Mouse (Mus musculus) liver, adult 2 months (tissue): ENCODE measurements around the gene Ncln. TPM values are rescaled to one million over a fixed set of nuclear protein-coding genes. Genes with fewer than 3 reads are reported as not detected.

ENCODE experiments used
- DNase-seq: peaks from one replicate; pipeline ENCODE4 v3.0.0-alpha.2; 2011; ENCODE audit warnings: low read depth, low spot score; ENCODE audit errors: extremely low read depth
- H3K27ac ChIP-seq: fragments of 200-500 bp; replicated peaks from 2 replicates; pipeline ENCODE4 v1.5.1; 2012; ENCODE audit warnings: low read depth, mild to moderate bottlenecking, control low read depth, inconsistent platforms, low read length; ENCODE audit not compliant: insufficient read depth
- H3K27me3 ChIP-seq: fragments of 200-500 bp; 2 replicates; pipeline ENCODE4 v1.6.1; 2012; ENCODE audit warnings: mild to moderate bottlenecking, moderate library complexity, low read length, inconsistent platforms; ENCODE audit not compliant: control insufficient read depth, insufficient read depth
- H3K36me3 ChIP-seq: fragments of 200-500 bp; 2 replicates; pipeline ENCODE4 v1.6.1; 2012; ENCODE audit warnings: low read length, inconsistent platforms; ENCODE audit not compliant: control insufficient read depth, insufficient read depth
- H3K4me1 ChIP-seq: fragments of 200-500 bp; 2 replicates; pipeline ENCODE4 v1.6.1; 2011; ENCODE audit warnings: low read length; ENCODE audit not compliant: control insufficient read depth, insufficient read depth
- H3K4me3 ChIP-seq: fragments of 200-500 bp; 2 replicates; pipeline ENCODE4 v1.5.1; 2011; ENCODE audit warnings: low read depth, mild to moderate bottlenecking, control low read depth, low read length, moderate library complexity; ENCODE audit not compliant: insufficient read depth
- H3K79me2 ChIP-seq: fragments of 200-500 bp; 2 replicates; pipeline ENCODE4 v1.6.1; 2012; ENCODE audit warnings: inconsistent platforms, mild to moderate bottlenecking, low read length, moderate library complexity; ENCODE audit not compliant: control insufficient read depth, insufficient read depth
- H3K9ac ChIP-seq: fragments of 200-500 bp; 2 replicates; pipeline ENCODE4 v1.6.1; 2012; ENCODE audit warnings: low read depth, mild to moderate bottlenecking, control low read depth, inconsistent platforms, low read length
- CTCF ChIP-seq: fragments of 200-500 bp; IDR thresholded peaks from 2 replicates; pipeline ENCODE4 v1.5.1; 2011; ENCODE audit warnings: low read depth, low read length, control low read depth
- POLR2A ChIP-seq: fragments of 200-500 bp; IDR thresholded peaks from 2 replicates; pipeline ENCODE4 v1.6.1; 2011; ENCODE audit warnings: low read length, control low read depth; ENCODE audit not compliant: insufficient read depth; ENCODE audit errors: extremely low read depth
- WGBS: fragments of 180-500 bp; shearing (Covaris S2); methylation state at CpG from one replicate; pipeline ENCODE4 v1.1.7; 2018; 5-methylcytosine and 5-hydroxymethylcytosine counted together
- polyA plus RNA-seq: library from polyadenylated mRNA; depleted of rRNA; stranded (reverse); fragments of >200 nt; gene quantifications from 2 replicates; pipeline ENCODE4 v1.2.3, GENCODE M21; 2012
- total RNA-seq: library from RNA; depleted of rRNA; stranded (reverse); fragments of >200 nt; gene quantifications from 2 replicates; pipeline ENCODE4 v1.2.3, GENCODE M21; 2014

Gene Ncln
- total and polyA plus RNA-seq, 2 experiments = 31.6 to 159 TPM

GRCm38 (mm10) chr10:81465265-81465645 is 30.9 kb downstream of the Ncln start:
- H3K27ac ChIP-seq = no peak overlapping the region
- TF ChIP-seq POLR2A (no peak), CTCF (no peak)
- peaks cover 31% of the 10 kb centered on the region for H3K27me3 ChIP-seq
- H3K36me3 ChIP-seq = no peaks in the 10 kb centered on the region
- H3K4me3 ChIP-seq = no peak overlapping the region
- no peaks in the 10 kb centered on the region for H3K79me2 ChIP-seq
- WGBS = 15% methylated on average over 5 of the region's 5 CpGs
- H3K4me1 ChIP-seq = no peaks in the 10 kb centered on the region
- DNase-seq = no peak
- no peak overlapping the region for H3K9ac ChIP-seq

- no peak for TF ChIP-seq CTCF
- TF ChIP-seq POLR2A = no peak
- no peaks in the 10 kb centered on the region for H3K79me2 ChIP-seq
- WGBS = 6% methylated on average over 33 of the region's 33 CpGs
- H3K9ac ChIP-seq = no peak overlapping the region
- peaks cover 32% of the 10 kb centered on the region for H3K27me3 ChIP-seq
- no peak overlapping the region for H3K27ac ChIP-seq
- DNase-seq = peak; percentile 25
- no peaks in the 10 kb centered on the region for H3K4me1 ChIP-seq
- no peaks in the 10 kb centered on the region for H3K36me3 ChIP-seq
- H3K4me3 ChIP-seq = no peak overlapping the region
These were observed 31.6 kb downstream of the Ncln start for GRCm38 (mm10) chr10:81464405-81465264.

- Histone ChIP-seq H3K36me3 (no peaks in the 10 kb centered on the region), H3K27me3 (peaks cover 35% of the 10 kb centered on the region), H3K4me3 (no peak overlapping the region), H3K4me1 (no peaks in the 10 kb centered on the region), H3K79me2 (no peaks in the 10 kb centered on the region), H3K27ac (no peak overlapping the region), H3K9ac (no peak overlapping the region)
- 49% methylated on average over 4 of the region's 4 CpGs for WGBS
- TF ChIP-seq POLR2A (no peak), CTCF (no peak)
- no peak for DNase-seq
These were observed 32.7 kb downstream of the Ncln start for GRCm38 (mm10) chr10:81463531-81463930.

GRCm38 (mm10) chr10:81462917-81463316 is 33.3 kb downstream of the Ncln start:
- Histone ChIP-seq H3K79me2 (no peaks in the 10 kb centered on the region), H3K27me3 (peaks cover 35% of the 10 kb centered on the region), H3K4me1 (no peaks in the 10 kb centered on the region), H3K36me3 (no peaks in the 10 kb centered on the region), H3K4me3 (no peak overlapping the region), H3K27ac (no peak overlapping the region), H3K9ac (no peak overlapping the region)
- DNase-seq = no peak
- WGBS = 82% methylated on average over 7 of the region's 7 CpGs
- TF ChIP-seq POLR2A (no peak), CTCF (no peak)

GRCm38 (mm10) chr10:81462415-81462804 is 33.8 kb downstream of the Ncln start:
- no peaks in the 10 kb centered on the region for H3K4me1 ChIP-seq
- no peaks in the 10 kb centered on the region for H3K79me2 ChIP-seq
- no peak overlapping the region for H3K4me3 ChIP-seq
- WGBS = 40% methylated on average over 7 of the region's 7 CpGs
- no peaks in the 10 kb centered on the region for H3K36me3 ChIP-seq
- H3K9ac ChIP-seq = no peak overlapping the region
- peaks cover 35% of the 10 kb centered on the region for H3K27me3 ChIP-seq
- no peak for DNase-seq
- no peak for TF ChIP-seq CTCF
- no peak for TF ChIP-seq POLR2A
- H3K27ac ChIP-seq = no peak overlapping the region

- TF ChIP-seq POLR2A (no peak), CTCF (no peak)
- Histone ChIP-seq H3K79me2 (no peaks in the 10 kb centered on the region), H3K27me3 (peaks cover 30% of the 10 kb centered on the region), H3K4me3 (no peak overlapping the region), H3K9ac (no peak overlapping the region), H3K27ac (no peak overlapping the region), H3K4me1 (no peaks in the 10 kb centered on the region), H3K36me3 (no peaks in the 10 kb centered on the region)
- no peak for DNase-seq
- 12% methylated on average over 16 of the region's 16 CpGs for WGBS
These were observed 34.3 kb downstream of the Ncln start for GRCm38 (mm10) chr10:81461673-81462414.
